Mouse (Mus musculus): ENCODE measurements at regions not wholly inside any gene's neighbourhood (a gene's known extent, or its start where the extent isn't known, plus 50 kb on each side); places are given as distances from the start of the nearest gene placed in this dataset.

DNA sequence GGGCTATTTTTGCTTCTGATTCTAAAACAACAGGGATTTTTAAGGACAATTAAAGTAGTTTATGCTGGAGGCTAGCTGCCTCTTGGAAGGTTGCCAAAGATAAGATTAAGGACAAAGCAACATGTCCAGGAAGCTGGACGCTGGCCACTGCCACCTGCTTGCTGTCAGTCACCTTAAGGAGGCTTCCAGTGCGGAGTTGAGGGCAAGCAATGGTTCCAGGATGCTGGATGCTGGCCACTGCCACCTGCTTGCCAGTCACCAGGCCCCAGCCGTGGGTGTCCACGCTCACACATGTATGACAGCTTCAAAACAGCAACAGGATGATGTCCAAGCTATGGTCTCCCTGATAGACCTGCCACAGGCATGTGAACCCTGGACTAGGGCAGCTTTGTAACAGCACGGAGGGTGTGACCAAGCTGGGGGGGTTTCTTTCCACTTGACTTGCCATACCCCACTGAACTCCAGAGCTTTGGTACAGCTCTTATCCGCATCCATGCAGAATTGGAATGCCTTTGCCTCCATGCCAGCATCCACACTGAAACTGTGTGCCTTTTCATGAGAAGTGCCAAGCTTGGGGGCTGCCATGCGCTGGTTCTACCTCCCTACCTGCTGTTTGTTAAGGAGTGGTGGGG, 174.6 kb downstream of the Glrx3 start:
- TF ChIP-seq CTCF (IDR thresholded peaks at IDR 0.05; ENCODE audit: control insufficient read depth, insufficient read depth, insufficient read length) (no peak), CEBPB (IDR thresholded peaks at IDR 0.05; ENCODE audit: low read depth) (no peak), USF1 (IDR thresholded peaks at IDR 0.05; ENCODE audit: low read depth) (no peak), MAX (IDR thresholded peaks at IDR 0.05) (no peak), FOSL1 (IDR thresholded peaks at IDR 0.05; ENCODE audit: insufficient read depth, low read length, poor library complexity, severe bottlenecking) (no peak)

Measured in C2C12 (cell line).